Mouse (Mus musculus) CD8-positive naive resting alpha-beta T cell, adult 2 months (primary cell): ENCODE results near the gene Rcc1.
A peak's percentile ranks its signal among the peaks of the same experiment; 100 is the strongest.

ENCODE experiments used
- DNase-seq, 2 experiments: peaks; one replicate each; pipeline ENCODE4 v3.0.0; 2022; ENCODE audit warnings: low read depth in 2 of 2, low spot score in 2 of 2

Rcc1 gene

DNA sequence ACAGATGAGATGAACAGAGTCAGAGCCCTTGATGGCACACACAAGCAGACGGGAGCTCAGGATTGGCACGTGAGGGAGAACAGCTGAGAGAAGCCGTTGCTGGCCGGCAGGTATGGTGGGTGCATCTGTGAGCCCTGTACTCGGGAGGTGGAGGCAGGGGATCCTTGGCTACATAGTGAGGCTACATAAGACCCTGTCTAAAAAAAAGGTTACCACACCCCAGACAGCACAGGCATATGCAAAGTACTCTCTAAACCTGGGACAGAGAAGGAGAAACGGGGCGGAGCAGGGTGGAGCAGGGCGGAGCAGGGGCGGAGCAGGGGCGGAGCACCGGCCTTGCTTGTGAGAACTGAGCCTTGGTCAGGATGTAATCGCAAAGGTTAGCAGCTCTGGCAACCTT, 2.8 kb upstream of the Rcc1 start:
- DNase-seq = peak in 1 of 2 experiments; percentile 23

DNA sequence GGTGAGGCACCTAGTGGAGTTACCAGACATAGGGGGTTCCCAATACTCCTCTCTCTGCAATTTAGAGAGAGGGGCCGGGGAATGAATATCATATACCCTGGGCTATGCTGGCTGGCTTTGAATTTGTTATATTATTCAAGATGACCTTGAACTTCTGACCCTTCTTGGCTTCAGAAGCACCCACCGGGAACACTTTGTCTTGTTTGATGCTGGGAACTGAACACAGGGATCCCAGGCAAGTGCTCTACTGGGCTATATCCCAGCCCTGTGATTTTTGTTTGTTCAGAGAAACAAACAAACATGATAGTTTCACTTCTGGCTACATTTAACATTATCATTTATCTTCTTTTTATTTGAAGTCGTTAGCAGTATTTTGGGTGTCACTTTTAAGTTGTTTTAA, 2.0 kb upstream of the Rcc1 start:
- DNase-seq = no peak

DNA sequence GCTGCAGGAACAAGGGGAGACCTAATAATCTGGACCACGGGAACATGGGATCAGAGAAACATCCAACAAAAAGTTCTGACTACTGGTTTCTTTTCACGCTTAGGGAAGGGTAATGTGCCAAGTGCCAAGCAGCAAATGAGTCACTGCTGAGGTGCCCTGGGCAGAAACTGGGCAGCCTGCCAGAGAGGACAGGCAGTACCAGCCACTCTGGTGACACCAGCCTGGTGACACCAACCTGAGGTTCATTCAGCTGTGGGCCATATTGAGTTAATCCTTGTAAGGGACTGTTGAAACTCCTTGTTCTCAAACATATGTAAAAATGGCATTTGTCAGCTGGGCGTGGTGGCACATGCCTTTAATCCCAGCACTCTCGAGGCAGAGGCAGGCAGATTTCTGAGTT, 1.2 kb upstream of the Rcc1 start:
- no peak for DNase-seq

DNA sequence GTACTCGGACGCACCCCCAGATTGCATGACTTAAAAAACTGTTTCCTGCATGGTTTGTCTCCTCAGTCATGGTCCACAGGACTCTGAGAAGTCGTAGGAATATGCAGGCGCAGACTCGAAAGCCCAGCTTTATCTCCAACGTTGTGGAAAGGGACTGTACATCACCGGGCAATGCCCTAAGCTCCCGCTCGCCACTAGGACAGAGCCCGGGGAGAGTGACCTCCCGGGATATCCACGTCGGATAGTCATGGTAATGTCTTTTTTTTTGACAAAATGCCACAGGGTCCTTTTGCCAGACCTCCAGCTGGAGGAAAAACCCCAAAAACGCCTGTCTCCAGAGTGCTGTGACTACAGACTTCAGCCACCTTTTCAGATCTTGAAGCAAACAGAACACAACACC, 666 bp downstream of the Rcc1 start:
- no peak for DNase-seq

DNA sequence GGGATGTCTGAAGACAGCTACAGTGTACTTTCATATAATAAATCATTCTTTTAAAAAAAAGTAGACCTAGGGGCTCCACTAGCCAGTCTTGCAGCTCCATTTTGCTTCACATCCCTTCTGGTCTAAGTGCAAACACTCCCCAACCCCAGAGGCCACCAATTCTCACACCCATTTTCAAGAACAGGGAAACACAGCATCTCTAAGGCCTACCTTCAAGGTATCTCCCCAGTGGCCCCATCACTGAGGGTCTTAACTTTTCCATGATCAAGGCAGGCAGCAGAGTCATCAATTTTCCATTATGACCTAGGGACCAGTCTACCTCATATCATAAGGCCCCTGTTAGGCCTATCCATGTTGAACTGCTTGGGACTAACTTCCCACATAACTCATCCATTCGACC, 2.0 kb downstream of the Rcc1 start:
- DNase-seq = no peak

DNA sequence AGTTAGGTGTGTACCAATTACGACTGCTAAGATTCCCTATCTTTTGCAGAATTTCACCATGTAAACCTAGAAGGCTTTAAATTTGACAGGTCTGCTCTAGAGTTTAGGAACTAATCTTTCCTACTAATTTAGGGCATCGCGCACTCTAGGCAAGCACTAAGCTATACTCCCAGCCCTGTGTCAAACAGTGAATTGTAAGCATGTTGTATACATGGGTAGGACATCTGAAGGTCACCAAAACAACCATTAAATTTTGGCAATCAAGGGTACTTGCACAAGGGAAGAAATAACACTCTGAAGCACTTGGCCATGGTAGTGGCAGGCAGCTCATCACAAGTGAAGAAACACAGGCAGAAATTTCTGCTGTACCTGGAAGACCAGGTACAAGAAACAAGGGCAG, 2.6 kb downstream of the Rcc1 start:
- DNase-seq = no peak

DNA sequence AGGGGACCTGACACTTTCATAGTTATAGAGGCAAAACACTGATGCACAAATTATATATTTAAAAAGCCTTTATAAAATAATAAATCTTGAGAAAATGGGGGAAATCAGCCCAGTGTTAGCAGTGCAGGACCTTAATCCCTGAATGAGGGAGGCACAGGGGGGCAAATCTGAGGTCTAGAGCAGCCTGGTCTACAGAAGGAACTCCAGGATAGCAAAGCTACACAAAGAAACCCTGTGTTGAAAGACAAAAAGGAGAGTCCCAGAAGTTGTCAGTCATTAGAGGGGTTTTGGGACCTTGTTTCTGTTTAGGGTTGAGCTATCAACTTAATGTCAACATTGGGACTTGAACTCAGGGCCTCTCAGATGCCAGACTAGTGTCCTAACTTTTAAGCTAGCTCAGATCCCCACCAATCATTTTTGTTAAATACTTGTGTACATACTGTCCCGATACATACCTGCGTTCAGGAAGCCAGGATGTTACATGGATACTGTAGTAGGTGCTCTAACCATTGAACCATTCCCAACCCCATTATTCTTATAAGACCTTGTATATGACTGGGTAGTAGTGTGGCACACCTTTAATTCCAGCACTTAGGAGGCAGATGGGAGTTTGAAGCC, 3.2 kb downstream of the Rcc1 start:
- DNase-seq = no peak

DNA sequence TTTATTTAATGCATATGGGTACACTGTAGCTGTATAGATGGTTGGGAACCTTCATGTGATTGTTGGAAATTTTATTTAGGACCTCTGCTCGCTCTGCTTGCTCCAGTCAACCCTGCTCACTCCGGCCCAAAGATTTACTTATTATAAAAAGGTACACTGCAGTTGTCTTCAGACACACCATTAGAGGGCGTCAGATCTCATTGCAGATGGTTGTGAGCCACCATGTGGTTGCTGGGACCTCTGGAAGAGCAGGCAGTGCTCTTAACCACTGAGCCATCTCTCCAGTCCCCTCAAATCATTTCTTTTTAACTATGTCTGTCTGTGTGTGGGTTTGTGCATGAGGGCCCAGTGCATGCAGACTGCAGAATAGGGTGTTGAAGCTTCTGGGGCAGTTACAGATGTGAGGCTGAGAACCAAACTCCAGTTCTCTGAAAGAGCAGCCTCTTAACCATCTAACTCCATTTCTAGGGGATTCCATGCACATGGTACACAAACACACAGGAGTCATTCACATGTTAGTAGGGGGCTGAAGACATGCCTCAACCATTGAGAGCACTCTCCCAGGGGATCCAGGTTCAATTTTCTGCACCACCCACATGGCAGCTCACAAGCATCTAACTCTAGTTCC, 3.8 kb downstream of the Rcc1 start:
- DNase-seq = no peak

DNA sequence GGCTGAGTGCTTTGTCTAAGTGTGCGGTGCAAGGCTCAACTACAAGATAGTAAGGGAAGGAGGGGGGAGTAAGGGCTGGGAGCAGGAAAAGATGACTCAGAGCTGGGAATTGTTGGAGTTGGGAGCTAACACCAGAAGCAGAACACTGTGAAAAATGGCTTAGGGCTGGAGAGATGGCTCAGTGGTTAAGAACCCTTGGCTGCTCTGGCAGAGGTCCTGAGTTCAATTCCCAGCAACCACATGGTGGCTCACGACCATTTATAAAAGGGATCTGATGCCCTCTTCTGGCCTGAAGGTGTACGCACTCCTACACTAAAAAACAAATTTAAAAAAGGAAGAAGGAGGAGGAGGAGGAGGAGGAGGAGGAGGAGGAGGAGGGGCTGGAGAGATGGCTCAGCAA, 6.7 kb downstream of the Rcc1 start:
- DNase-seq = no peak

DNA sequence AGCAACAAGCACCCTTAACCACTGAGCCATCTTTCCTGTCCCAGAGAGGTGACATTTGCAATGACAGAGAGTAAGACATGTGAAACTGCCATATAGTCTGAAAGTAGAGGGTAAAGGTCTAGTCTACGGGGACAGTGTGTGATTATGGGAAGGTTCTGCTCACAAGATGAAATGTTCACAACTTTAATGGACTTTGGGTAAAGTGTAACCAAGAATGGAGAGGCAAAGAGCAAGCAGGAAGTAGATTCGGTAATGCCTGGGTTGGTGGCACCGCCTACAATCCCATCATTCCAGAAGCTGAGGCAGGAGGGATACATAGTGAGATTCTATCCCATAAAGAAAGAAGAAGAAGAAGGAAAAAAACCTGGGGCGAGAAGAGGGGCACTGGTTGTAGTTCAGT, 7.1 kb downstream of the Rcc1 start:
- DNase-seq = no peak

DNA sequence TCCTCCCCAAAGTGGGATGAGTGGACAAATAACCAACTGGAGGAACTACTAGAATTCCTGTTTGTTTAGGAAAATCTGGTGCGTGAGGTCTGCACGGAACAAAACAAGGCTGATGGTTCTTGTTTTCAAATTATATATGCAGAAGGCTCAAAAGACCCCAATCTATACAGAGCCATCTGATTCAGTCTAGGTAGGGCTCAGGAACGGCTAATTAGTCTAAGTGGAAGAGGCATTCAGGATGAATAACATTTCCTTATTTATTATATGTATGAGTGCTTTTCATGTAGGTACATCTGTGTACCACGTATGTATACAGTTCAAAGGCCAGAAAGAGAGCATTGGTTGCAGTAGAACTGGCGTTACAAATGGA, 7.6 kb downstream of the Rcc1 start:
- DNase-seq = no peak

DNA sequence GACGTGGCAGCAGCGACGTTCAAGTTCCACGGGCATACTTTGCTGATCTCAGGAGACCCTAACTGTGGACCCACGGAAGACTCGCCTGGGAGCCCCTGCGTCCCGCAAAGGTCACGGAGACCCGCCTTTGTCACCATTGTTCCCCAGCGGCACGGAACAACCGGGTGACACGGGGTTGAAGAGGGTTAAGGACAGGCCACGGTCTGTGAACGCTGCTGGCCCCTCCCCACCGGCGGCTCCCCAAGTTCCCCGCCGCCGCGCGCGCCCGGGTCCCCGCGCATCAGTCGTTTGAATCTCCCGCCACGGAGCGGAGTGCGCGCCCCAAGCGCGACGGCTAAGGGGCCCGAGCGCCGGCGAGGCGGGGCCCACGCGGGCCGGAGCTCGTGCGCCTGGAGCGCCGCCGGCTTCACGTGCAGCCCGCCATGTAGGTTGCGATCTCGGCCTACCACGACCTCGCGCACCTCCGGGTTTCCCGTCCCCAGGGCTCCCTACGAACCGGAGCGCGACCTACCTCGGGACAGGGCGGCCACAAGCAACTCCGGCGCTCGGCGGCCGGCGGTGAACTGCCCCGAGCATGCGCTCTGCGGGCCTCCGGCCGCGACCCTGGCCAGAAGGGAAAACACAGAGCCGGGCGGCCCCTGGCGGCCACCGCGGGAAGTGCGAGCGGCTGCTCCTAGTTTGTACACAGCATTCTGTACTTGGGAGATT, 8.1 kb downstream of the Rcc1 start:
- peak; percentile 85 to 90 for DNase-seq

DNA sequence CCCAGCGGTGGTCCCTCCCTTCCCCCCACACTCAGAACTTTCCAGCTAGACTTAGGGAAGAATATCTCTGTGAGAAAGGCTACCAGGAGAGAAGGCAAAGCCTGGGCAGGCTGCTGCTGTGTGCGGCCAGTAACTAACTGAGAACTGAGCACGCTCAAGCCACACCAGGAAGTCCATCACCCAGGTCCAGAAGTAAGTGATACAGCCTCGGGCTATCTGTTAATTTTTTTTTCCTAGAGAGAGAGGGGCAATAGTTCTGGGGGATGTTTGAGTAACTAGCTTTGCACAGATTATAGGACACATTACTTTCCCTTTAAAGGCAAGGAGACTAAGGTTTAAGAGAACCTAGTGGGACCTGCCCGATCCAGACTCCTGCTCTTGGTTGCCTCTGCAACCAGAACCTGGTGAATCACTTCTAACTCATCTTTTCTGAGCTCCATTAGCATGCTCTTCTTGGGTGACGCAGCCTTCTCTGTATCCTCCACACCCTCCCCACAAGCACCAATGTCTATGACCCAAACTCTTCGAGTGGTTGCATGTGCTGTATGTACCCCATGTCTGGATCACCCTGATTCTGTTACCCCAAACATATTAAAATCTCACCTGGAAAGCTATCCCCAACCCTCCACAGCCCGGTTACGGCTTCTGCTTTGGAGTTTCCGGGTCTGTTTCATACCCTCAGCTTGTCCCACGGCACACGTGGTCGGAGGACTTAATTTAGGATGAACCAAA, 8.8 kb downstream of the Rcc1 start:
- DNase-seq = no peak

DNA sequence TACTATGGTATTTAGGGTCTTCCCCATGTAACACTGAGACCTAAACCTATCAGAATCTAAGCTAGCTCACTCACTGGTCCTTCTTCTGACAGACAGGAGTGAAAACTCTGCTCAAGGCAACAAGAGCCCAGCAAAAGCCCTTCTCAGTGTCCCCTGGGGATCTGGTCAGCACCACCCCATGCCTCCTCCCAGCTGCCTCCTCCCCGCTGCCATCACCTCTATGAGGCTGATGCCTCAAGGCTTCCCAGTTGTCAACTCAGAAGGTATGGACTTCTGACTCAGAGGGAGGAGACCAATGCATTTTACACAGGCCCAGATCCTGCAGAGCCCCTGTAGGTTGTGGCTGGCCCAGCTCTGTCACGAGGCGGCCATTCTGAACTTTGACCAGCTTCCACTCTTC, 12.0 kb downstream of the Rcc1 start:
- DNase-seq = no peak

DNA sequence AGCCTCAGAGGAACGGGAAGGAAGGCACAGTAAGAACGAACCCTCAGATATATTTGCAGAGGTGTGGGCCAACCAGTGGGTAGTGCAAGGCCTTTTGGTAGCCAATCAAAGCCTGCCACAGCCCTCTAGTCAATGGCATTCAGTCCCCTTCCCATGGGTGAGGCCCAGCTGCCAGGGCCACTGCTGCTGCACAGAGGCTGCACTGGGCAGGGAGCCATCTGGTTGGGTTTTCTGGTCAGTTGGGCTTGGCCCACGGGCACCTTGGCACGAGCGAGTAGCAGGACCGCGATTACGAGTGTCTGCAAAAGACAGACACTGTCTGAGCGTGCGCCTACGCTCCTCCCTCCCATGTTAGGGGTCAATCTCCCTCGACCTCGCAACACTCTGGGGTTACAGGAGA, 14.5 kb downstream of the Rcc1 start:
- no peak for DNase-seq

DNA sequence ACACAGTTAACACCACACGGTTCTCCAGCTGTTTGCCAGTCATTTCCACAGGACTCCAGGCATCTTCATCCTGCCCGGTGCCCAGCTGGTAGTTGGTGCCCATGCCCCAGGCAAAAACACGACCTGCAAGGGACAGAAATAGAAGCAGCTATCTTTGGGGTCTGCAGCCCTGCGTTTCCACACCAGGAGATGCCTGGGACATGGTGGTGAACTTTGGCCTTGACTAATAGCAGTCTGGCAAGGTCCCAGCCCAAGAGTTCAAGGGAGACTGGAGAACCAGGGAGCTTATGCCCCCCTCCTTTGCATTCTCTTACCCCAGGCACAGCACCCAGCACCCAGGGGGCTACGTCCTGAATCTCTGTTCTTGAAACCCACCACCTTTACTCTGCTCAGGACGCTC, 20.5 kb downstream of the Rcc1 start:
- no peak for DNase-seq

DNA sequence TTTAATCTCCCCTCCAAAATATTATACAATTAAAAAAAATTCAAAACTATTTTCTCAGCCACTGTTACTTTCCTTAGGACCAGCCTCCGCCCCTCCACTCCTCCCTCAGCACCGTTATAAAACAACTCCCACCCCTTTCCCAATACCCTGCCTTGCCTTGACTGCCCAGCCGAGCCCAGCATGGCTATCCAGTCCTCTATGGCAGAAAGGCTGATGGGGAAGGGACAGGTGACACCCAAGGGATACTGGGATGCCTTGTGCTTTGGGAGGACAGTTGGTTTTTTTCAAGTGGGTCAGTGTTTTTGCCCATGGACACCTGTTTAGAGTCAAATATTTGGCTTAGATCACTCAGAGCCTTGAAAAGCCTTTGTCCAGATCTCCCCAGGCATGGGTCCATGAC, 21.4 kb downstream of the Rcc1 start:
- no peak for DNase-seq

DNA sequence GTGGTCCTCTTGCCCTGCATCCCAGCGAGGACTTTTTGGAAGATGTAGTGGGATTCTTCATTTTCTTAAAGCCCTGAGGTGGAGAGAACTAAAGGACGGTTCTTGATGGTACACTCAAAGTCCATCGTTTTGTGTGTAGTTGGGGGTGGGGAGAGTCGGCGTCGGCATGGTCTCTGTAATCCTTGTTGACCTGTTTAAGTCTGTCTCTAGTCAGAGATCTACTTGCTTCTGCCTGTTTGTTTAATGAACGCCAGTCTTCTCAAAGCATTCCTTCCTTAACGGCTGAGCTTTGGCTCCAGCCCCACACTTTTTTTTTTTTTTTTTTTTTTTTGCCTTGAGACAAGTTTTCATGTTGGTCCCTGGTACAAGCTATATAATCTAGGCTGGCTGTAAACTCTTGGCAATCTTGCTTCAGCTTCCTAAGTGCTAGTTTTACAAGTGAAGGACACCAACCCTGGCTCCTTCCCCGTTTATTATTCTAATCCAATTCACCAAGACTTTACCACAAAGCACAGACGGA, 23.5 kb downstream of the Rcc1 start:
- DNase-seq = no peak

DNA sequence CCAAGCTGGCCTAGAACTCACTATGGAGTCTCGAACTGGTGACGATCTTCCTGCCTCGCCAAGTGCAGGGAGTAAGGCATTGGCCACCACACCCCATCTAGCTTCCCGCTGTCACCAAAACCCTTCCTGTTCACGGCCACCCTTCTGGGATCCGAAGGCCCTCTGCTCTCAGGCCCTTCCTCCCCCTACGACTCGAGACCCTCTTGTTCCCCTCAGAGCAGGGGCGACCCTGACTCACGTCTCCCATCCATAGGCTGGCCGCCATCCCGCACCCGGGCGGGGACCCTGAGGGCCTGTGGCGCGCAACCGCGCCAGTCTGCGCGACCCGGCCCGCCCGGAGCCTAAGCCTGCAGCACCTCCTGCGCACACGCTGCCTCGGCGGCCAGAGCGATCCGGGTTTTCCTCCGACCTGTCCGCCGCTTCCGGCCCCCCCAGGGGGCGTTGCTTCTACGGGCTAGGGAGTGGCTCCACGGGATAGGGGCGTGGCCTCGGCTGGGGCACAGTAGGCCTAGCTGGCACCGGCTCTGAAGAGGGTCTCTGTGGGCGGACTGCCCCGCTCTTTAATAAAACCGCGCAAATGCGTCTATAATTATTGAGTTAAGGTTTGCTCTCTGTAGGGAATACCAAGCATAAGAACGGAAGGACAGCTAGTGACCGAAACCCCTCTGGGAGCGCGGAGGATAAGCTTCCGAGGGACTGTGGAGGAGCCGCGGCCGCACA, 24.1 kb downstream of the Rcc1 start, which contains the start of gene Trnau1ap:
Gene Trnau1ap (minus strand): TSS at position 424 of the 720 bp plus-strand sequence.
- peak; percentile 65 to 78 for DNase-seq

DNA sequence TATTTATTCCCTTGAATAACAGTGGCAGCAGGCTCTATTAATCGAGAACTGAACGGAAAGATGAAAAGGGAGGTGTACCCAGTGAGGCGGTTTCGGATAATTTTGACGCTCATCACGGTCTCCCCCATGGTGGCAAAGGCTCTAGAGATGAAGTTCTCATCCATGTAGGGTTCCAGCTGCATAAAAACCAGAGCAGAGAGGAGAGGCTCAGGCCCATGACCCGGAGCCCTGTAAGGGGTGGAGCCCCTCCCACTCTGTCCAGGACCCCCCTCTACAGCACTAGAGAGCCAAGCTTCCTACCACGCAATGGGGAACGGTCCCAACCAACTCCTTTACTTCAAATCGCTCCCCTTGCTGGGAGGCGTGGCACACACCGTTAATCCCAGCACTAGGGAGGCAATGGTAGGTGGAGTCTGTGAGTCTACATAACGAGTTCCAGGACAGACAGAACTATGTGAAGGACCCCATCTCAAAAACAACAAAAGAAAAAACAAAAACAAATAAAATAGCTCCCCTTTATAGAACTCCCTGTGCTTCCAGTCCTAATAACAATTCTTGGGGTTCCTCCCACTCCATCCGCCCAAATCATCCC, 24.9 kb downstream of the Rcc1 start:
- no peak for DNase-seq

DNA sequence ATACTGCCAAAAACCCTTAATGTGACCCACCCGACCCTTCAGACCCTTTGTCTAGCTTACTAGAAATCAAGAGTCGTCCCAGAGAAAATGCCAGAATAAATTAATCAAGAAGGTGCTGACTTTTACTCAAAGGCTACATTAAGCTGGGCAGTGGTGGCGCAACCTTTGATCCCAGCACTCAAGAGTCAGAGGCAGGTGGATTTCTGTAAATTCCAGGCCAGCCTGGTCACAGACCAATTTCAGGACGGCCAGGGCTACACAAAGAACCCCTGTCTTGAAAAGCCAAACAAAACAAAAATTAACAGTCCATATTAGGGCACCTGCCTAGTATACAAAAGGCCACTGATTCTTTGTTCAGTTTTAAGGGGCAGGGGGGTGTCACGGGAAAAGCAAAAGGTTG, 26.9 kb downstream of the Rcc1 start:
- no peak for DNase-seq
